Mouse (Mus musculus) bone marrow macrophage, adult 2 months (primary cell): ENCODE data around the gene Gm3839. TPM values are rescaled to one million over a fixed set of nuclear protein-coding genes. Genes with fewer than 3 reads are reported as not detected.
"Not testable (repeated sequence)": the region's sequence is repeated elsewhere in the genome, so short reads cannot be mapped to it uniquely, and the experiment has no call there.

Experiments used
- H3K27ac ChIP-seq: 2 replicates; pipeline ENCODE4 v1.5.1; 2012; ENCODE audit warnings: low read depth, low read length; ENCODE audit not compliant: insufficient read depth
- H3K4me1 ChIP-seq: 2 replicates; pipeline ENCODE4 v1.6.1; 2012; ENCODE audit warnings: low read length; ENCODE audit not compliant: control insufficient read depth, insufficient read depth
- H3K4me3 ChIP-seq: 2 replicates; pipeline ENCODE4 v1.5.1; 2012; ENCODE audit warnings: mild to moderate bottlenecking, low read length, moderate library complexity; ENCODE audit not compliant: insufficient read depth
- CTCF ChIP-seq: IDR thresholded peaks from 2 replicates; pipeline ENCODE4 v1.5.1; 2012; ENCODE audit warnings: low read depth, mild to moderate bottlenecking, low read length, moderate library complexity
- POLR2A ChIP-seq: IDR thresholded peaks from 2 replicates; pipeline ENCODE4 v1.6.1; 2012; ENCODE audit warnings: mild to moderate bottlenecking, low read depth, low read length, borderline replicate concordance
- polyA plus RNA-seq: library from polyadenylated mRNA; stranded (reverse); fragments of >200 nt; gene quantifications from 2 replicates; pipeline ENCODE4 v1.2.4, GENCODE M21; 2012; ENCODE audit not compliant: missing spikeins, insufficient read depth, insufficient read length

Gm3839 gene
- 8.8 and 10.5 TPM in 2 replicates for polyA plus RNA-seq

DNA sequence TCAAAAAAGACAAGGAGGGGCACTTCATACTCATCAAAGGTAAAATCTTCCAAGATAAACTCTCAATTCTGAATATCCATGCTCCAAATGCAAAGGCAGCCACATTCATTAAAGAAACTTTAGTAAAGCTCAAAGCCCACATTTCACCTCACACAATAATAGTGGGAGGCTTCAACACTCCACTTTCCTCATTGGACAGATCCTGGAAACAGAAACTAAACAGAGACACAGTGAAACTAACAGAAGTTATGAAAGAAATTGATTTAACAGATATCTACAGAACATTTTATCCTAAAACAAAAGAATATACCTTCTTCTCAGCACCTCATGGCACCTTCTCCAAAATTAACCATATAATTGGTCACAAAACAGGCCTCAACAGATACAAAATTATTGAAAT lies at the start of gene Gm3839:
Gene Gm3839, minus strand, starts transcription at position 101 of the 400 bp plus-strand sequence.
- not testable (repeated sequence) for H3K4me1 ChIP-seq, H3K27ac ChIP-seq, H3K4me3 ChIP-seq

GRCm38 (mm10) chr14:11405661-11406060 lies 49.1 kb upstream of the Gm3839 start:
- Histone ChIP-seq H3K4me1 (no peaks in the 10 kb centered on the region), H3K27ac (no peak overlapping the region), H3K4me3 (no peak overlapping the region)
- TF ChIP-seq CTCF = no peak
- no peak for TF ChIP-seq POLR2A

DNA sequence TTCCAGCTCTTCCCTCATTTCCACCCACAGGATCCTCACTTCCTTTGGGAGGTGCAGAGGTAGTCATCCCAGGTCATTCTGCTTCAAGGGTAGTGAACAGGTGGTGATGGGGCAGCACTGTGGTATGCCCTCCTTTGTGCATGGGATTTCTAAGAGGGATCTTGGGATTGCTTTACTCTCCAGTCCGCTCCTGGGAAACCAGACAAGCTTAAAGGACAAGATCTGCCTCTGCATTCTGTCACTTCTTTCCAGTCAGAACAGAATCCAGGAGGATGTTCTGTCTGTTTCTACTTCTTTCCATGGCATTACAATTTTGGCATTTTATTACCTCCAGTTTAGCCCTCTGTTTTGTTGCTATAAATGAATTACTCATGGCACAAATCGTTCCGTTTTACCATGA lies 21.3 kb upstream of the Gm3839 start:
- Histone ChIP-seq H3K27ac (no peak overlapping the region), H3K4me1 (no peaks in the 10 kb centered on the region), H3K4me3 (no peak overlapping the region)
- TF ChIP-seq CTCF (no peak), POLR2A (no peak)

- no peak overlapping the region for H3K4me3 ChIP-seq
Observed at GRCm38 (mm10) chr14:11375225-11375624, 18.7 kb upstream of the Gm3839 start.

GRCm38 (mm10) chr14:11346086-11346485 lies 10.4 kb downstream of the Gm3839 start:
- Histone ChIP-seq H3K4me3 (no peak overlapping the region), H3K4me1 (no peaks in the 10 kb centered on the region), H3K27ac (no peak overlapping the region)
- TF ChIP-seq POLR2A (no peak), CTCF (no peak)

More at GRCm38 (mm10) chr14:11375225-11375624, 18.7 kb upstream of the Gm3839 start:
- Histone ChIP-seq H3K4me1 (no peaks in the 10 kb centered on the region), H3K27ac (no peak overlapping the region)
- TF ChIP-seq POLR2A (no peak), CTCF (no peak)

GRCm38 (mm10) chr14:11329993-11330392 lies 26.5 kb downstream of the Gm3839 start:
- Histone ChIP-seq H3K27ac (no peak overlapping the region), H3K4me3 (no peak overlapping the region), H3K4me1 (no peaks in the 10 kb centered on the region)
- TF ChIP-seq POLR2A = no peak
- TF ChIP-seq CTCF = no peak

GRCm38 (mm10) chr14:11307079-11307478 lies 49.4 kb downstream of the Gm3839 start:
- no peaks in the 10 kb centered on the region for H3K4me1 ChIP-seq
- H3K27ac ChIP-seq = no peak overlapping the region
- no peak overlapping the region for H3K4me3 ChIP-seq
- no peak for TF ChIP-seq CTCF
- no peak for TF ChIP-seq POLR2A

DNA sequence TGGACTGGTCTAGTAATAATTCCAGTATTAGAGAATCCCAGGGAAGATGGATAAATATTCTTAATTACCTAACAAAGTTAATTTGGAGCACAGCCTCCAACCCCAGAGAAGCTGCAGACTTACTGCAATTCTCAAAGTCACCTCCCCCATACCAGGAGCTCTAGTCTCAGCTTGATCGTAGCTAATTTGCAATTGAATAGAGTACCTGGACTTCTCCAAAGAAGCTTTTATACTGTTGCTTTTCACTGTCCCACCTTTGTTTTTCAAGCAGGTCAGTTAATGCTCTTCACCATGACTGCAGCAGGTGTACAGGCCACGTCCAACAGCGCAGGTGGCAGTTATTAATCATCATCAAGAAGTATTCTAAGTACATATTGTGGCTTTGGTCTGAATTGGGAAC lies 68.6 kb downstream of the Gm3839 start:
- H3K27ac ChIP-seq, H3K4me1 ChIP-seq, H3K4me3 ChIP-seq: not testable (repeated sequence)

- no peak overlapping the region for H3K4me3 ChIP-seq
- TF ChIP-seq CTCF (no peak), POLR2A (no peak)
- H3K4me1 ChIP-seq = no peaks in the 10 kb centered on the region
- H3K27ac ChIP-seq = no peak overlapping the region
Observed at GRCm38 (mm10) chr14:11257161-11257705, 99.3 kb downstream of the Gm3839 start.

GRCm38 (mm10) chr14:11248053-11248452 lies 108.5 kb downstream of the Gm3839 start:
- no peak overlapping the region for H3K27ac ChIP-seq
- H3K4me3 ChIP-seq = no peak overlapping the region
- no peaks in the 10 kb centered on the region for H3K4me1 ChIP-seq
- TF ChIP-seq POLR2A (no peak), CTCF (no peak)

GRCm38 (mm10) chr14:11244546-11244945 lies 112.0 kb downstream of the Gm3839 start:
- TF ChIP-seq POLR2A = no peak
- no peak for TF ChIP-seq CTCF
- Histone ChIP-seq H3K27ac (no peak overlapping the region), H3K4me3 (no peak overlapping the region), H3K4me1 (no peaks in the 10 kb centered on the region)
